Mouse (Mus musculus): ENCODE measurements around the gene Gm6217. TPM values are rescaled to one million over a fixed set of nuclear protein-coding genes. Genes with fewer than 3 reads are reported as not detected.

The Gm6217 gene
- total RNA-seq, 1 experiment from 2014 or later: not detected

DNA sequence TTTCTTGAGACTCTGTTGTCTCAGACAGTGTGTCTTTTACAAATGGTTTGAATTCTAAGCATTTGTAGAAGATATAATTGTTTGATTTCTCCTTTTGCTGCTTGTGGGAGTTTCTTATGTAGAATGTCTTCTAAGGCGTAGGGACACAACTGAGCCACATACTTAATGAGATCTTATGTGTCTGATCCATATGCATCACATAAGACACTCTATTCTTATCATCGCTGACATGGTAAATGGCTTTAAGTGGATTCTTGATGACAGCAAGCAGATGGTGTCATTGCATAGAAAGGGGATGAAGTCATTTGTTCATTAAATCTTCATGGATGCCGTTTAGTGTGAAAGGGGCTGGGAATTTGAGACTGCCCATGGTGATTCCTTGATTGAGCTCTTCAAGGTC is 25.3 kb downstream of the Gm6217 start:
- ATAC-seq (replicated peaks in 1 of 2; ENCODE audit: insufficient read depth in 1 of 2, low FRiP score in 2 of 2, low TSS enrichment in 1 of 2, low read depth in 1 of 2, poor library complexity in 2 of 2, severe bottlenecking in 2 of 2): no peak

DNA sequence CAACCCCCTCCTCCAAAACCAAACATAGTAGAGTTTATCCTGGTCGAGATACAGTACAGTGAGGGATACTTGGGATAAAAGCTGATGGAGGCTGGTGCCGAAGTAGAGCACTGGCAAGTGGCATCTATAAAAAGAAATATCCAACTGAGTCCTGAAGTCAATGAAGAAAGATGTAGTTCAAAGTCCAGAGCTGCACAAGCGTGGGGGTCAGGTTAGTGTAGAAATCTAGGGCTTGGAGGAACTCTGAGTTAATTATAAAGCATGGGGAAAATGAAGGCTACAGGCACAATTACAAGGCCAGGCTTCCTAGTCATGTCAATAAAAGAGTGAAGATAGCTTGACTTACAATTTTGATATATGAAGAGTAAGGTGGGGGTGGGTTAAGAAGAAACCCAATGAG is 30.0 kb downstream of the Gm6217 start:
- no peak for ATAC-seq (replicated peaks in 1 of 2; ENCODE audit: insufficient read depth in 1 of 2, low FRiP score in 2 of 2, low TSS enrichment in 1 of 2, low read depth in 1 of 2, poor library complexity in 2 of 2, severe bottlenecking in 2 of 2)

DNA sequence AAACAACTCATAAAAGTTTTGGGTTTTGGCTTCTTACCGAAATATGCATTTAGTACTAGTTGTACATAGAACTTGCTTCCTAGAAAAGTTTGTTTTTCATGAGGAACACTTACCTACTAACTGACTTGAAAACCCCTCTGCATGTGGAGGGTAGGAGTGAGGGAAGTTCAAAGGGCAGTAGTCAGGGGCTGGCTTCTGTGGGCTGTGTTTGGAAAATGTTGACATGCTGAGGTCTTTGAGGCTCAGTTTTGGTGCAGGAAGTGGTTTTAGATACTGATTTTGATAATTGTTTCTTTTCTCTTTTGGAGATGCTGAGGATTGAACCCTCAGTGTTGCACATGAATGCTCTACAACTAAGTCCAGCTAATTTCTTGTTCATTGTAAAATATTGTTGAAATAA is 30.6 kb downstream of the Gm6217 start:
- no peak for ATAC-seq (replicated peaks in 1 of 2; ENCODE audit: insufficient read depth in 1 of 2, low FRiP score in 2 of 2, low TSS enrichment in 1 of 2, low read depth in 1 of 2, poor library complexity in 2 of 2, severe bottlenecking in 2 of 2)

DNA sequence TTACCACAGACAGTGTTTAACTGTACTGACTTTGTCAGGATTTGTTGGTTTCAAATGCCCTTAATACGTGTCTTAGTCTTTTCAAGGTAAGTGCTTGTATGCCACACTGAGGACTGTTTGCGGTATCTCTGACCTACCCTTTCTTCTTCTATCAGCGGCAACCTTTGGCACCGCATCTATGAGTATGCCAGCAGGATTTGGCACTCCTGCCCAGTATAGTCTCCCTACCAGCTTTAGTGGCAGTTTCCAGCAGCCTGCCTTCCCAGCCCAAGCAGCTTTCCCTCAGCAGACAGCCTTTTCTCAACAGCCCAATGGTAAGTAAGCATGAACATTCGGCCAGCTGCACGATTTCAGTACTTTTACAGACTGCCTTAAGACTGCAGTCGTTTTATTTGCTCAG is 37.9 kb downstream of the Gm6217 start:
- ATAC-seq (replicated peaks in 1 of 2; ENCODE audit: insufficient read depth in 1 of 2, low FRiP score in 2 of 2, low TSS enrichment in 1 of 2, low read depth in 1 of 2, poor library complexity in 2 of 2, severe bottlenecking in 2 of 2): no peak

Other genes with a start within 250 kb of the Gm6217 start
- 91.7 and 112 TPM in 2 replicates for gene Mff, start 206.5 kb downstream of the Gm6217 start, total RNA-seq (2017)
- gene Tm4sf20, start 162.9 kb downstream of the Gm6217 start, total RNA-seq (2017): not detected in 2 replicates
- gene Gm47791, start 160.2 kb downstream of the Gm6217 start, total RNA-seq (2017): not detected in 2 replicates
- gene Agfg1, start 91.9 kb downstream of the Gm6217 start, total RNA-seq (2017): 36.5 and 37.6 TPM in 2 replicates
- not detected in 2 replicates for gene A030005L19Rik, start 18.1 kb downstream of the Gm6217 start, total RNA-seq (2017)
- gene A030014E15Rik, start 6.5 kb downstream of the Gm6217 start, total RNA-seq (2017): not detected in 2 replicates
- not detected in 2 replicates for gene A030003K21Rik, start 12.0 kb upstream of the Gm6217 start, total RNA-seq (2017)
- gene Gm7544, start 24.6 kb upstream of the Gm6217 start, total RNA-seq (2017): not detected in 2 replicates
- not detected in 2 replicates for gene Gm47955, start 28.9 kb upstream of the Gm6217 start, total RNA-seq (2017)
- gene Gm47959, start 69.1 kb upstream of the Gm6217 start, total RNA-seq (2017): not detected in 2 replicates
- 0.38 and 0.79 TPM in 2 replicates for gene Slc19a3, start 107.0 kb upstream of the Gm6217 start, total RNA-seq (2017)
- gene Krtap28-10, start 111.1 kb upstream of the Gm6217 start, total RNA-seq (2017): not detected in 2 replicates
- gene Gm47969, start 113.5 kb upstream of the Gm6217 start, total RNA-seq (2017): not detected in 2 replicates
- gene A030005K14Rik, start 128.0 kb upstream of the Gm6217 start, total RNA-seq (2017): not detected in 2 replicates
- not detected in 2 replicates for gene Krtap28-13, start 129.5 kb upstream of the Gm6217 start, total RNA-seq (2017)
- gene Ccl20, start 185.4 kb upstream of the Gm6217 start, total RNA-seq (2017): not detected in 2 replicates
- not detected in 2 replicates for gene Daw1, start 228.4 kb upstream of the Gm6217 start, total RNA-seq (2017)

Data from hematopoietic stem cell, adult 5-6 weeks (primary cell).